Mouse (Mus musculus): ENCODE measurements around the gene Myo18b.

Gene Myo18b

DNA sequence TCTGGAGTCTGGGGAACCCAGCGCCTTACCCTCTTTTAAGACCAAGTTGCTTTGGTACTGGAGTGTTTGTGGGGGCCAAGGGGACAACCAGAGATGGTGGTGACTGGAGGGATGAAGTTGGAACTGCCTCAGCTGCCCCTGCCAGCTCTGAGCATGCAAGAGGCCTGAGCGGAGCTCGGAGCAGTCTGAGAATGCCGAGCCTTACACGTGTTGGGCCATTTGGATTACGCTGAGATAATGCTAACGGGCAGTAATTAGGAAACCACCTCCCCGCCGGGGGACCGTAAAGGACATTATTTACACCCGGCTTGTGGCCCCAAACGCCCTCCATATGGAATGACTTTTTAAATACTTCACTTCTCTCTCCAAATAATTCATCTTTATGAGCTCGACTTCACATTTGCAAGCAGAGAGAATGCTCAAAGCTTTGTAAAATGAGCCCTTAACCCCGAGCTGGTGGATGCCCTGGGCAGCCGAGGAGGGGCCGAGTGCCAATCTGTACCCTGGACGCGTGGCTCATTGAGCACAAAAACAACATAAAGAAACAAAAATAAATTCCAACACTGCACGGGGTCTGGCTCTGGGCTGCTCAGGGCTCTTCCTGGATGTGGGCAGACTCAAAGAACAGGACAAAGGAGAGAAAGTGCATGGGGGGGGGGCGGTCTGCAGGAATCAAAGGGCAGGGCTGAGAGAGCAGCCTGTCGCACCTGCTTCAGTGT lies 148.0 kb downstream of the Myo18b start:
- DNase-seq (ENCODE audit: low read depth, low spot score) = no peak

DNA sequence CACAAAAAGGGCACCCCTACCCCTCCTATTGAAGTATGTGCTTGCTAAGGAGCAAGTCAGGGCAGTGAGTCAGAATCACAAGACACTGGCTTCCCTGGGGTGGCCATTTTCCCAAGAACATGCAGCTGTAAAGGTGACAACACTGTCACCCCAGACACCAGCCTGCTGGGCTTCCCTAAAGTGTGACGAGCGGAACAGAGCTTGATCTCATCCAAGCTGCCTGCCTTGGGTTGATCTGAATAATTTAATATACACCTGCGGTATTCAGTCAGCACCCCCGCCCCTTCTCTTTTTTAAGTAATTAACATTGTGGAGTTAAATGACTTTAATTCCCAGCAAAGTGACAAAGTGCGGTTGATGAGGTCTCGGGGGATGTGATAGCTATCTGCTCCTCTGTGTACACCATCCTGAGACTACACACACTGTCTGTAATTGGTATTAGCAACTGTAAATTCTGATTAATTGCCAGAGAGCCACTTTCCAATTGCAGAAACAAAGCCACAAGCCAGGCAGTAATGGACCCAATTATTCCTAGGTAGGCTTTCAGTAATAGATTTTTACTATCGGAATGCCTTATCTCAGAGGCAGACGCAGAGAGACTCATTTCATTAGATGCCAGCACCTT lies 148.7 kb downstream of the Myo18b start:
- no peak for DNase-seq (ENCODE audit: low read depth, low spot score)

DNA sequence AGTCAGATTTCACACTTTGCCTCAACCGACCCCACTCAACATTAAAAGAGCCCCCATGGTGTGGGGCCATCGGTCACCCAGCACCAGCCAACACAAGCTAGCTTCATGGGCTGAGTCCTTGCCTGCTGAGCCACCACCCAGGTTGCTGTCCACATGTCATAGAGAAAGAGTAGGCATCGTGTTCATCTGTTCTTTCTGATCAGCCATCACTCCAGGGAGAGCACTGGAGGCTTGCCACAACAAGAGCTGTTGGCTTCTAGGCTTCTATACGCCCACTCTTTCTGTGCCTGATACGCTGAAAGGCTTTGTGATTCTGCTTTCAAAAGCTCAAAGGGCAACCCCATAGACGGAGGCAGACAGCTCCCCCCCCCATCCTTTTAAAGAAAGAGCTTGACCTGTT lies 151.0 kb downstream of the Myo18b start:
- DNase-seq (ENCODE audit: low read depth, low spot score) = no peak

DNA sequence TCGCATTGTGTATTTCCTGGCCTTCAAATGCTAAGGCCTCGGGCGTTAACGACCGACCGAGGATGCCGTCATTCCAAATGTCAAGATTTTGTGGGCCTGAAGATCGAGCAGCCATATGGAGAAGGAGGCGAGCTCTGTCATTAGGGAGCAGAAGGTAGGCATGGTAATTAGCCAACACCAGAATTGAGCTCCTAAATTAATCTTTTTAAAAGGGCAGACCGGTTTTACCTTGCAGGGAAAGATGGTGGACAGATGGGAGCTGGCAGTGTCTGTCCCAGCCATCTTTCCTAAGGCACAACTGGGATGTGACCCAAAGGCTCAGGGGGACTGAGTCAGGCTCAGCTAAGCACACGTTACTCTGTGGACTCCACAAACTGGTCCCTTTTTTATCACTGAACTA lies 151.6 kb downstream of the Myo18b start:
- no peak for DNase-seq (ENCODE audit: low read depth, low spot score)

DNA sequence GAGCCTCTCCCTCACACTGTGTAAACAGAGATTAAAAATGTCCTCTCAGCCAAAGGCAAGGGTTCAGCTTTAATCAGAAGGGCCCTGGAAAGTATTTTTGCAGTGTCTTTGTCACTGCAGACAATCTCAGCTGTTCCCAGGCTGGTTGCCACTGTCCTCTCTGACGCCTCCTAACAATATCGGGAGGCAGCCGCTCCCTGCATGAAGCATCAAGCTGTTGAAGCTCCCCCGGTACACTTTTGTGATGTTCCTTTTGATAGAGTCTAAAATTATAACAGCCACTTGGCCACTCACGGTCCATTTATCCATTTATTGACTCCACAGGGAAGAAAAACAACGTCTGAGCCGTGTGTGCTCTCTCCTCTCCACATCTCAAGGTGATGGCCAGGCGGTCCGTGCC lies 153.0 kb downstream of the Myo18b start:
- no peak for DNase-seq (ENCODE audit: low read depth, low spot score)

DNA sequence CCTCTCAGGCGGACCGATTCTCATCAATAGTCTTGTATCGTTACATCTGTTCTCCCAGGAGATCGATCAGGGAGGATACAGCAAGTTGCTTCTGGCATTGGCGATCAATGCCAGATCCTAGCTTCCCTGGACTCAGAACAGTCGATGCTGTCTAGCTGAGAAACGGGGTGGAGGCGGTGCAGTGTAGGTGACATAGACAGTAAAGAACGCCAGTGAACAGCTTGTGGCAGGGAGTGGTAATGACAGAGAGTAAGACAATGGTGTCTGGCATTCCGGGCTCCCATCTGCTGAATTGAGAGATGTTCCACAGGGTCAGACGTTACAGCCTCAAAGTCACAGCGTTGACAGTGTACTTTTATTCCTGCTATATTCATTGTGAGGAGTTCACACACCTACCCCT lies 155.5 kb downstream of the Myo18b start:
- no peak for DNase-seq (ENCODE audit: low read depth, low spot score)

DNA sequence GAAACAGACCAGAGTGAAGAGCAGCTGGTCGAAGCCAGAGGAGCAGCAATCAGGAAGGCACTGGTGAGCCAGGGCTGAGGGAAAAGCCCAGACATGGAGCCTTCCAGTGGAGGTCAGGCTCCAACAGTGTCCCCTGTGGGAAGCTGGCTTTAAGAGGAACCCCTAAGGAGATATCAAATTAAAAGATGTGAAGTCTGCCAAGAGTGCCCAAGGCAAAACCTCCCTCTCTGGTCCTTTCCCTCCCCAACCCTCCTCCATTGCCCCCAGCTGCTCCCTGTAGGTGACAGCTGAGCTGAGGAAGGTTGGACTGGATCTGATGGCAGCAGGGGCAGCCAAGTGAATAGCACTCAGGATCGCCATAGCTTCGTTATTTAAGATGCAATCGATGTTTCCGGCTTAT lies 161.1 kb downstream of the Myo18b start:
- no peak for DNase-seq (ENCODE audit: low read depth, low spot score)

DNA sequence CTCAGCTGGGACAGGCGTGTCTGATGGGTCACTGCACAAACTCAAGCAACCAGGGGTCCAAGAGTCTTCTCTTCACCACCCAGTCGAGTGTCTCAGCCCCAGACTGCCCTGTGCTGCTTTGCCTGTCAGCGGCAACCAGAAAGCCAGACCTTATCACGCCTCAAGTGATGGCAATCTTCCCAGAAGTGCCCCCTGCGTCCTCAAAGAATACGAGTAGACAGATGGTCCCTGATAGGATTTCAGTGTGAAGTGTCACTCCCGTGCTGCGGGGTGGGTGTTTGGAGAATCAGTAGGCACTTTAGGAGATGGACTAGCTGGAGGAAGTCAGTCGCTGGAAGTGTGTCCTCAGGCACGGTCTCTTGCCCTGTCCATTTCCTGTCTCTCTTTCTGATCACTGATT lies 165.6 kb downstream of the Myo18b start:
- DNase-seq (ENCODE audit: low read depth, low spot score) = no peak

DNA sequence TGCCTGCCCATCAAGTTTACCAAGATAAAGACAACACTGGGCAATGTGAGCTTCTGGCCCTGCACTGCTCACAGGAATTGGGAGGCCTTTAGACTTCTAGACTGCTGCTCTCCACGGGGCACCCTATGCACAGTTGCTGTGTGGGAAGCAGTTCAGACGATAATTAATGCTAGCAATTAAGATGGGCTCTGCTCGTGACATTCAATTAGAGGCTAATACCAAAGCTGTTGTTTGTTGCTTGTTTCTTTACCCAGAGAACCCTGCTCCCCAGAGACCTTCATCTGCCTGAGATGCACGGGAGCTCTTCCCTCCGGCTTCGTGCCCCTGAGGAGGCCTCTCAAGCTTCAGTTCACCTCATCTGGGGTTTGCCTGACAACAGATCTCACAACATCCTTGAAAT lies 167.7 kb downstream of the Myo18b start:
- no peak for DNase-seq (ENCODE audit: low read depth, low spot score)

DNA sequence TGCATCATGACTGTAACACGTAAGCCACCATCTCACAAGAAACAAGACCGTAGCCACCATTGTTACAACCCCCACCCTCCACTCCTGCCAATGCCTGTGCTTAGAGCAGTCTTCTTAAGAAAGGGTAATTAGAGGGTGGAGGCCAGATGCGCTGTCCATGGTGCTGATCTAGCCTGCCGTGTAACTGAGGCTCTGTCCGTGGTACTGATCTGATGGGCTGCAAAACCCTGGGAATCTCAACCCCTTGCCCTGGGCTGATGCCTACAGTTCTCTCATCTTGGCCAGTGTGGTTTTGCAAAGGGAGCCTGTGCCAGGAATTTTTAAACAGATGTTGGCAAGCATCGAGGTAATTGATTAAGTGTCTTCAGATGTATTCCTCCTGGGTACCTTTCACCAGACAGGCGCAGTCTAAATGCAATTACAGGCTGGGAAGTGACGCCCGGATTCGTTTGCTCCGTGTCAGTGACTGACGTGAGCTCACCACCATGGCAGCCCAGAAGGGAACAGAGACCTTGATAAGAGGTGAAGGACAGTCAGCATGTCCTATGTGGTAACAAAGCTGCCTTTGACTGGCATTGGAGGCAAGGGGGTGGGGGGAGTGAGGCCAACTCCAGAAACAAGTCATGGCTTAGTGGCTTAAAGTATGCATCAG lies 177.4 kb downstream of the Myo18b start:
- no peak for DNase-seq (ENCODE audit: low read depth, low spot score)

DNA sequence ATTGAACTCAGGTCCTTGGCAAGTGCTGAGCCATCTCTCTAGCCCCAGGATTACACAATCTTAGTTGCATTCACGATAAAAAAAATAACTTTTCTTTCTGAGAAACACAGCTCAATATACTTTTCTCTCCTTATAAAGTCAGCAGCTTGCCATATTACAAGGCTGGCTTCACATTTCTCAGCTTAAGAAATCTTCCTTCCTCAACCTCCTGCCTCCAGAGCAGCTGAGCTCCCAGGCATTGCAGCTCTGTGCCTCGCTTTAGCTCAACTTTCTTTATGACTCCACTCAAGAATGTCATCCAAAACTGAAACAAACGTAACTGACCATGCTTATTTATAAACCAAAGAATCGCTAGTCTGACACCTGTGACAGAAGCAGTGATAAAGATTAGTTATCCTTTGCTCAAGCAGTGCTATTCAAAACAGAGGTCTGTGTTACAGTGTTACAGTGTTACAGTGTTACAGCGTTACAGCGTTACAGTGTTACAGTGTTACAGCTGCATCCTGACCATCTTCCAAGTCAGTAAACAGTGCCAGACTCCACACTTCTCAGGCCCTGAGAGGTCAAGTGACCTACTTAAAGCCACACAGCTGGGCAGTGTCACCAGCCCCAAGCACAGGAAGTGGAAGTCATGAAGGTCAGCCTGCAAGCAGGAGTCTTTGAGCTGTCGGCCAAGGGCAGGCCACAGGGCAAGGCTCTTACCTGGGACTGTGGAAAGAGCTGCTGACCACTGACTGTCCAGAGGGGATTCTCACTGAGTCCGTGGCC lies 181.3 kb downstream of the Myo18b start:
- no peak for DNase-seq (ENCODE audit: low read depth, low spot score)

DNA sequence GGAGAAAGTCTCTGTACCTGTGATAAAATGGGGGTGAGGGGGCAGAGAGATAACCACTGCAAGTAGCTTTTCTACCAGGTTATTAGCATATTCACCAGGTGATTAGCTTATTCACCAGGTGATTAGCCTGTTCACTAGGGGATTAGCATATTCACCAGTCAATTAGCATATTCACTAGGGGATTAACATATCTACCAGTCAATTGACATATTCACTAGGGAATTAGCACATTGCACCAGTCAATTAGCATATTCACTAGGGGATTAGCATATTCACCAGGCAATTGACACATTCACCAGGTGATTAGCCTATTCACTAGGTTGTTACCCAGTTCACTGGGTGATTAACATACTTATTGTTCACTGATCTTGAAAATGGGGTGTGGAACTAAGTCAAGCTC lies 186.3 kb downstream of the Myo18b start:
- no peak for DNase-seq (ENCODE audit: low read depth, low spot score)

DNA sequence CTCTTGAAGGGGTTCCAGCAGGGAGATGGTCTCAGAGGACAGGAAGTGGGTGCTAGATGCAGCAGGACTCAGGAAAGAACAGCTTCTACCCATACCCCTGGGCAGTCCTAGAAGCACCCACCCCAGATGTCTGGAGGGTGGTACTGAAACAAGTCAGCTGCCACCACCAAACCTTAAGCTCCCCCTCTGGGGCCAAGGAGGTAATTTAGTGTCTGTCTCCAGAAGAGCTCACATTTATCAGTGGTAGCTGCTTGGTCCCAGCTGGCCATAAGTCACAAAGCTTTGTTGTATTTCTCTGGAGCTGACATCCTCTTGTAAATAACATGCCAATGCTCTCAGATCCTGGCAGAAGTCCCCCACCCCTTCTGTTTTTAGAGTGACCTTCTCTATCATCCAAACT lies 187.7 kb downstream of the Myo18b start:
- DNase-seq (ENCODE audit: low read depth, low spot score) = no peak

DNA sequence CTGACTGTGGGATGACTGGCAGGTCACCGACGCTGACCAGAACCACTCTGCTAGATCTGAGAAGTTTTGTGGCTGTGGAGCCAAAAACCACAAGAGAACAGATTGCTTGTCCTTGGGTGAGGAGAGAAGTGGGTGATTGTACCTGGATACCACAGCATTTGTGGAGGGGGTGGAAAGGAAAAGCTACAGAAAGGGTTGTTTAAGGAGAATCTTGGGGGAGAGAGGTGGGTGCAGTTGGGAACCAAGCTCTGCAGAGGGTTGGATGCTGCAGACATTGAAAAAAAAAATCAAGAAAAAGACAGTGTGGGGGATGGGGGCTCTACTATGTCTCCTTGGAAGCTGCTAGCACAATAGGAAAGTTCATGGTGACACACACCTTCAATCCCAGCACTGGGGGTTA lies 188.7 kb downstream of the Myo18b start:
- DNase-seq (ENCODE audit: low read depth, low spot score) = no peak

DNA sequence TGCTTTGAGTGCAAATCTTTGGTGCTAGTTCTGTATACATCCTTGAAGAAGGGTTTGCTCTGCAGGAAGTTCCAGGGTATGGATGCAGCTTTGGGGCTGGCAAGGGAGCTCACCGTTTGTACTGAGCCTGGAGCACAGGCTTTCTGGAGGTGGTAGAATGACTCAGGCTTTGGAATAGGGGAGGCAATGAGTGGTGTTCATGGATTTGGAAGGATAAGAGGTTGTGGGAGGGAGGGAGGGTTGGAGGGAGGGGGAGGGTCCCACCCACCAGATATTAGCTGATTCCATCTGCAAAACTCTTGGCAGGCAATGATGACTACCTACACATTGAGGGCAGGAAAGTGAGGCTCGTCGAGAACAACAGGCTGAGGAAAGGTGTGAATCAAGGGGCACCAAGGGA lies 195.4 kb downstream of the Myo18b start:
- no peak for DNase-seq (ENCODE audit: low read depth, low spot score)

DNA sequence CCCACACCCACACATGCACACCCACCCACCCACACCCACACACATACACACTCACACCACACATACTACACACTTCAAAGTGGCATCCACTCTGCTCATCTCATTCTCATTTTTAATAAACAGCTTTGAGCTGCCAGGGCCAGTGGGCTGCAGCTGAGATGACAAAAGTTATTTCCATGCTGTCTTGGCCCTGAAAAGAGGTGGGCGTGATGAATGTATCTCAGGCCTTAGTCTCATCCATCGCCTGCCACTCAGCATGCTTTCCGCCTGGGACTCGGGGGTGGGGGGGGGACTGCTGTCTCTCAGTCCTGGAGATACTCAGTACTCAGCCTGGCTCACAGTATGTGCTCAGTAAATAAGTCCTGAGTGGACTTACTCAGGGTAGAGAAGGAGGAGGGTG lies 199.5 kb downstream of the Myo18b start:
- DNase-seq (ENCODE audit: low read depth, low spot score) = no peak

DNA sequence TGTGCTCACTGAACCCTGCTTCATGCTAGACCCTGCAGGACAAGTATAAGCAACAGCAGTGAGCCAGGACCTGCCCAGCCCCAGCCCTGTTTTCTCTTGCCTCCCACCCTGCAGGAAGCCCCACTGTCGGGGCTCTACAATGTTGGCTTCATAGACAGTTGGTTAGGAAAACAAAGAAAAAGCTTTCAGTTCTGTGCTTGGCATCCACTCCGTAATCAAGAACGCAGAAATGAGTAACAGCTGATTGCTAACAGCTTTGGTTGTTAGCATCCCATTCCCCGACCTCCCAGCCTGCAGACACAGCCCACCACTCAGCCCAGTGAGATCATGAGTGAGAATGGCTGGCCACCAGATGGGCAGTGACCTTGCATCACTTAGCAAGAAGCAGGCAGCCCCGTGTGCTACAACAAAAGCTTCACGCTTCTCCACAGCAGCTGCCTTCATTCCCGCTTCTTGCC lies 200.9 kb downstream of the Myo18b start:
- DNase-seq (ENCODE audit: low read depth, low spot score) = no peak

DNA sequence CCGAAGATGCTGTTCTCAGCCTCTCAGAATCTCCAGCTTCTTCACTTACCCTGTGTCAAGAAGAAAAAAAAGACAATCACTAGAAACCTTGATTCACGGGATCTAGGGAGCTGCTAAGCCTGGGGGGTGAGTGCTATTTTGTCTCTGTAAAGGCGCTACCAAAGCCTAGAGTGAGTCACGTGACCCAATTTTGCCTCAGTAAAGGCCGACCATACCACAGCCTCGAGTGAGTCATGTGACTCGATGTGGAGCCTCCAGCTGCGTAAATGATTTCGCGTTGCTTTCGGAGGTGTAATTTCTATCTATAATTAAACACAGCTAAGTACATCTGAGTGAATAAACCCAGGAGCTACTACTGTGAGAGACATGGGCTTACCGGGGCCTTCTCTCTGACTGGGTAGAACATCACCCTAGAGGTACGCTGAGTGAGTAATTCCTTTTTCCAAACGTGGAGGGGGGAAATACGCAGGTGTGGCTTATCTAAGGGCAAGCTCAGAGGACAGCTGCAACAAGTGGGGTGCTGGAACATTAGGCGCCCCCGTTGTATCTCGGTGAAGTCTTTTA lies 202.8 kb downstream of the Myo18b start:
- no peak for DNase-seq (ENCODE audit: low read depth, low spot score)

DNA sequence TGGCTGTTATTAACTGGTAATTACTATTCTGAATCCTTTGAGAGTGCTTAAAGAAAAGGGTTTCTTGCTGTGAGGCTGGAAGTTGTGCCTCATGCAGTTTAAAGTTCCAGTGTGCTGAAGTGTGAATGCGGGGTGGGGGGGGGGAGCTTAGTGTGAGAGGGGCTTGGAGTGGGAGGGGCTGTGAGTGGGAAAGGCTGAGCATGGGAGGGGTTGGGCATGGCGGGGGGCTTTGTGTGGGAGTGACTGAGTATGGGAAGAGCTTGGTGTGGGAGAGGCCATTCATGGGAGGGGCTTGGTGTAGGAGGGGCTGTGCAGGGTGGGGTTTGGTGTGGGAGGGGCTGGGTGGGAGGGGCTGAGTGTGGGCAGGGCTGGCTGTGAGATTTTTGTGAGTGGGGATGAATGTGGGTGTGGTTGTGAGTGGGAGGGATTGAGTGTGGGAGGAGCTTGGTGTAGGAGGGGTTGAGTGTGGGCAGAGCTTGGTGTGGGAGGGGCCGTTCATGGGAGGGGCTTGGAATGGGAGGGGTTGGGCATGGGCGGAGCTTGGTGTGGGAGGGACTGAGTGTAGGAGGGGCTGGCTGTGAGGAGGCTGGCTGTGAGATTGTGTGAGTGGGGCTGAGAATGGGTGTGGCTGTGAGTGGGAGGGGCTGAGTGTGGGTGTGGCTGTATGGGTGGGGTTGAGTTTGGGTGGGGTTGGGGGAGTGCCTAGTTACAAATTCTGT lies 208.9 kb downstream of the Myo18b start:
- DNase-seq (ENCODE audit: low read depth, low spot score) = no peak

DNA sequence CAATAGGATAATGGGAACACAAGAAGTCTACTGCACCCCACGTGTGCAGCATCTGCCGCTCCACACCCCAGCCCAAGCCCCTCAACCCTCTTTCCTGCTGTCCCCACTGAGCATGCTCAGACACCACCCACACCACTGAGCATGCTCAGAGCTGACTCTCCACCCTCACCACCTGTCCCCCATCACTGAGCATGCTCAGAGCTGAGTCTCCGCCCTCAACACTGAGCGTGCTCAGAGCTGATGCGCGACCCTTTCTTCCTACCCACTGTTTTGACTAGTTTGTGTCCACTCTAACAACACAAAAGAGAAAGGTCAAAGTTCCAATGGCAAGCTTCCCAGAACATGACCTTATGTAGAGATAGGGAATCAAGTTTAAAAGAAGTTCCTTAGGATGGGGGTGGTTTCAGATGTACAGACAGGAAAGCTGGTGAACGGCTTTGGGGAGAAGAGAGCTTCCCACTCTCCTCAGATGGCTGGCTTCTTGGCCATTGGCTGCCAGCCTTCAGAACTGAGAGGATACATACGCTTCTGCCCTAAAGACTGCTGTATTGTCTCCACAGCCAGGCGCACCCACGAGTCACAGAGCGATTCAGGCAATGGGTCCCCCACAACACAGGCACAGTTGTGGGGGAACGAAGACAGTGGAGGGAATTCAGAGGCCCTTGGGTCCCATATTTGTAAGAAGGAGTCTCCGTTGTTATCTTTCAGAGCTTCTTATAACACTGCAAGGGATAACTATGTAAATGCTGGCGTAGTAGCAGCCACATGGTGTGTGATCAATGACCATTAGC lies 209.7 kb downstream of the Myo18b start:
- DNase-seq (ENCODE audit: low read depth, low spot score) = no peak

DNA sequence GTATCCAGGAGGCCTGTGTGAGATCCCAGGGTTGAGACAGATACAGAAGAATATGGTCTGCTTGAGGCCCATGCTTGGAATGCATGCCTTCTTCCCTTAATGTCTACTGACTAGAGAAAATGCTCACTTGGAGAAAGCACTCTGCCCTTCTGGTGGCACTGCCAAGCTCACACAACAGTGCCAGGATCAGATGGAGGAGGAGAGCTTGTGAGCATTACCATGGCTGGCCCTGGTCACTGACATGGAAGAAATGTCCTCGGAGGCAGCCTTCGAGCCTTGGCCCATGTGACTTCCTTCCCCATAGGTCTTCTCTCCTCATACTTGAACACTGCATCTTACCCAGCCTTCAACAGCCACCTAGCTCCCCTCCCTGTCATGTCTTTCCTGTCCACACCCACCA lies 216.9 kb downstream of the Myo18b start:
- no peak for DNase-seq (ENCODE audit: low read depth, low spot score)

Data from retina, adult 2 months (tissue).